Mouse (Mus musculus): Measurements from ENCODE around the gene Cfhr1.

Gene Cfhr1

GRCm38 (mm10) chr1:139560024-139560423 is at the start of gene Cfhr1:
Gene Cfhr1, minus strand, starts transcription at chr1:139560272.
- DNase-seq (ENCODE audit: low read depth), result no peak

- DNase-seq (ENCODE audit: low read depth), result no peak
Measured at GRCm38 (mm10) chr1:139551311-139551710, 8.8 kb downstream of the Cfhr1 start.

- DNase-seq (ENCODE audit: low read depth), result no peak
Measured at GRCm38 (mm10) chr1:139548536-139548935, 11.5 kb downstream of the Cfhr1 start.

GRCm38 (mm10) chr1:139514556-139514955 is 45.5 kb downstream of the Cfhr1 start:
- DNase-seq (ENCODE audit: low read depth), result no peak

- DNase-seq (ENCODE audit: low read depth), result no peak
Measured at GRCm38 (mm10) chr1:139501258-139501752, 58.8 kb downstream of the Cfhr1 start, which contains the start of gene F13b. Gene F13b, plus strand, starts transcription at chr1:139501702.

GRCm38 (mm10) chr1:139499751-139500150 is 60.3 kb downstream of the Cfhr1 start:
- DNase-seq (ENCODE audit: low read depth), result no peak
